Mouse (Mus musculus): ENCODE data around the gene Mafb. TPM values are rescaled to one million over a fixed set of nuclear protein-coding genes. Genes with fewer than 3 reads are reported as not detected.

Mafb gene
- total RNA-seq, 2 experiments from 2014 or later = 17.0 to 42.9 TPM

GRCm38 (mm10) chr2:160364128-160364650 is 2.7 kb downstream of the Mafb start:
- DNase-seq = no peak

GRCm38 (mm10) chr2:160363201-160363600 is 3.7 kb downstream of the Mafb start:
- no peak for DNase-seq

GRCm38 (mm10) chr2:160361442-160362121 is 5.3 kb downstream of the Mafb start:
- no peak for DNase-seq

- DNase-seq = no peak
Measured at GRCm38 (mm10) chr2:160360234-160360874, 6.5 kb downstream of the Mafb start.

- no peak for DNase-seq
Measured at GRCm38 (mm10) chr2:160358896-160359295, 8.0 kb downstream of the Mafb start.

GRCm38 (mm10) chr2:160357442-160357841 is 9.4 kb downstream of the Mafb start:
- DNase-seq = no peak

- no peak for DNase-seq
Measured at GRCm38 (mm10) chr2:160356132-160356531, 10.7 kb downstream of the Mafb start.

- DNase-seq = no peak
Measured at GRCm38 (mm10) chr2:160354319-160354718, 12.5 kb downstream of the Mafb start.

GRCm38 (mm10) chr2:160353581-160353980 is 13.3 kb downstream of the Mafb start:
- DNase-seq = no peak

- DNase-seq = no peak
Measured at GRCm38 (mm10) chr2:160351038-160351574, 15.8 kb downstream of the Mafb start.

GRCm38 (mm10) chr2:160349578-160349977 is 17.3 kb downstream of the Mafb start:
- DNase-seq = no peak

GRCm38 (mm10) chr2:160348796-160349195 is 18.1 kb downstream of the Mafb start:
- no peak for DNase-seq

GRCm38 (mm10) chr2:160348072-160348604 is 18.7 kb downstream of the Mafb start:
- no peak for DNase-seq

GRCm38 (mm10) chr2:160345644-160346043 is 21.2 kb downstream of the Mafb start:
- DNase-seq = no peak

GRCm38 (mm10) chr2:160340121-160340520 is 26.7 kb downstream of the Mafb start:
- no peak for DNase-seq

- DNase-seq = no peak
Measured at GRCm38 (mm10) chr2:160339595-160339994, 27.3 kb downstream of the Mafb start.

- peak; percentile 47 for DNase-seq
Measured at GRCm38 (mm10) chr2:160336053-160336452, 30.8 kb downstream of the Mafb start.

GRCm38 (mm10) chr2:160335043-160335442 is 31.8 kb downstream of the Mafb start:
- DNase-seq = no peak

- DNase-seq = peak; percentile 64
Measured at GRCm38 (mm10) chr2:160334111-160334661, 32.7 kb downstream of the Mafb start, which contains the start of gene Gm826. Gene Gm826, minus strand, starts transcription at chr2:160334162.

- DNase-seq = peak; percentile 70
Measured at GRCm38 (mm10) chr2:160332516-160333325, 34.1 kb downstream of the Mafb start.

GRCm38 (mm10) chr2:160328886-160329285 is 38.0 kb downstream of the Mafb start:
- DNase-seq = no peak

- DNase-seq = no peak
Measured at GRCm38 (mm10) chr2:160327716-160328115, 39.1 kb downstream of the Mafb start.

Data from gastrocnemius, postnatal 25 days (tissue).